Mouse (Mus musculus) myocyte (in vitro differentiated cells): ENCODE results near the gene Abcc1.

ENCODE experiments used
- CEBPB ChIP-seq: IDR thresholded peaks from 2 replicates; pipeline ENCODE4 v1.6.1; 2011; ENCODE audit warnings: mild to moderate bottlenecking, moderate library complexity; ENCODE audit not compliant: poor library complexity, insufficient read depth, severe bottlenecking
- E2F4 ChIP-seq: IDR thresholded peaks from one replicate; pipeline ENCODE4 v1.6.1; 2011; ENCODE audit warnings: mild to moderate bottlenecking, control low read depth, moderate library complexity; ENCODE audit not compliant: insufficient read depth
- MAX ChIP-seq: IDR thresholded peaks from one replicate; pipeline ENCODE4 v1.6.1; 2011; ENCODE audit warnings: low read depth, mild to moderate bottlenecking, control low read depth
- POLR2A ChIP-seq: IDR thresholded peaks from one replicate; pipeline ENCODE4 v1.6.1; 2011; ENCODE audit warnings: low read depth, mild to moderate bottlenecking, control low read depth, moderate library complexity; ENCODE audit not compliant: insufficient read length
- TCF3 ChIP-seq: IDR thresholded peaks from one replicate; pipeline ENCODE4 v1.6.1; 2011; ENCODE audit warnings: low read depth, control low read depth; ENCODE audit not compliant: insufficient read length
- USF1 ChIP-seq: IDR thresholded peaks from one replicate; pipeline ENCODE4 v1.6.1; 2011; ENCODE audit warnings: low read depth, mild to moderate bottlenecking, control low read depth, moderate library complexity

DNA sequence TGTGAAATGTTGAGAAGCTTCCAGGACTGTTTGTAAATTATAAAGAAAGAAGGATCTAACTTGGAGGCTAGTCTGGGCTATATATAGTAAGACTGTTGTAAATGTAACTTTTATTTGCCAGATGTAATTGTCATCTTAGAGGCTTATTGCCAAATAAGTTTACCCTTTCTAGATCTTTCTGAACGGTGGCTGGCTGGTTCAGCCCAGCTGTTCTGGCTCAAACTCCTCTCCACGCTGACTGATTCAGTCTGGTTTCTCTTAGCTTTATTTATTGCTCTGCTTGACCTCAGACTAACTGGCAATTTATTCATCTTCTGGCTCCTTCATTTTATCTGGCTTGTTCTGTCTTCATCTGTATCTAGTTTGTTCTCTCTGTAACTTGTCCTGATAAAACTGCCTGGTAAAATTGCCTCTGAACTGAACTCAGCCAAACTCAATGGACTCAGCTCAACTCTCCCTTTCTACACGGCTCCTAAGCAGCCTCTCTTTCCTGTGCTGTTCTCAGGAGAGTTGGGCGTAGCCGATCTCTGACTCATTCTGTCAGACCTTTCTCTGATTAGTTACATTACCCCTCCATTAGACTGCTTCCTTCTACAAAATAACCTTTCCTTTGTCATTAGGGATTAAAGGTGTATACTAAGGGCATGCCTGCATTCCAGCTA is 55.7 kb downstream of the Abcc1 start:
- TF ChIP-seq POLR2A (no peak), MAX (no peak), TCF3 (no peak), CEBPB (no peak), E2F4 (no peak), USF1 (no peak)
